Mouse (Mus musculus) brain, embryonic 14.5 days (tissue): ENCODE results near the gene Ankle1.
"Not testable (repeated sequence)": the region's sequence is repeated elsewhere in the genome, so short reads cannot be mapped to it uniquely, and the experiment has no call there.

ENCODE experiments used
- CTCF ChIP-seq: fragments of 200-500 bp; IDR thresholded peaks from 2 replicates; pipeline ENCODE4 v1.5.1; 2012; ENCODE audit warnings: inconsistent platforms, mild to moderate bottlenecking, moderate library complexity, borderline replicate concordance; ENCODE audit not compliant: insufficient read depth, insufficient read length; ENCODE audit errors: extremely low read depth
- POLR2A ChIP-seq: fragments of 200-500 bp; IDR thresholded peaks from 2 replicates; pipeline ENCODE4 v1.6.1; 2012; ENCODE audit warnings: mild to moderate bottlenecking, inconsistent platforms, borderline replicate concordance; ENCODE audit not compliant: poor library complexity, insufficient read depth, insufficient read length, severe bottlenecking; ENCODE audit errors: extremely low read depth

- not testable (repeated sequence) for TF ChIP-seq CTCF, POLR2A
These were observed 27.1 kb downstream of the Ankle1 start for GRCm38 (mm10) chr8:71432935-71433334.
